25 mouse cellular contexts compared by ENCODE assay signal in genomic region chr1:60882792-60883191, GRCm38 (mm10). TPM values are rescaled to one million over a fixed set of nuclear protein-coding genes. Genes with fewer than 3 reads are reported as not detected.
"Had no signal": no experiment of that assay in that cellular context is flagged by ENCODE, and none has a peak within 500 bp of the region (broad histone marks: within the 10 kb centered on the region; RNA-seq: fewer than 3 reads in every experiment).

No protein-coding gene starts in this region.

- H3K27ac ChIP-seq: kidney, embryonic 15.5 days; limb, embryonic 10.5 days; limb, embryonic 13.5 days; liver, embryonic 12.5 days; liver, embryonic 15.5 days; lung, embryonic 15.5 days; midbrain, embryonic 10.5 days; midbrain, embryonic 13.5 days had no signal

- H3K9ac ChIP-seq: kidney, embryonic 15.5 days; limb, embryonic 13.5 days; liver, embryonic 12.5 days; liver, embryonic 15.5 days; lung, embryonic 15.5 days; midbrain, embryonic 13.5 days had no signal

- H3K27me3 ChIP-seq: kidney, embryonic 15.5 days; limb, embryonic 13.5 days; liver, embryonic 12.5 days; liver, embryonic 15.5 days; lung, embryonic 15.5 days; megakaryocyte, embryonic 14.5 days; midbrain, embryonic 13.5 days had no signal

- DNase-seq: kidney, adult 8-10 months; kidney, postnatal 10 days; kidney, postnatal 36 days; liver; lung, adult 18-20 months; lung, postnatal 10 days; lung, postnatal 36 days; right cerebral cortex, postnatal 14 days; spleen, adult 18-20 months had no signal

- H3K4me3 ChIP-seq: kidney, embryonic 15.5 days; limb, embryonic 10.5 days; limb, embryonic 13.5 days; liver, embryonic 12.5 days; liver, embryonic 15.5 days; lung, embryonic 15.5 days; megakaryocyte, embryonic 14.5 days; midbrain, embryonic 10.5 days; midbrain, embryonic 13.5 days; myocyte had no signal

- H3K4me2 ChIP-seq: kidney, embryonic 15.5 days; limb, embryonic 13.5 days; liver, embryonic 12.5 days; liver, embryonic 15.5 days; lung, embryonic 15.5 days; midbrain, embryonic 13.5 days had no signal

- H3K9me3 ChIP-seq: kidney, embryonic 15.5 days; limb, embryonic 10.5 days; limb, embryonic 13.5 days; liver, embryonic 12.5 days; liver, embryonic 15.5 days; lung, embryonic 15.5 days; megakaryocyte, embryonic 14.5 days; midbrain, embryonic 10.5 days; midbrain, embryonic 13.5 days had no signal

- ATAC-seq: intestine, postnatal 0 days; liver, embryonic 12.5 days; midbrain, embryonic 13.5 days; midbrain, embryonic 16.5 days had no signal

- H3K36me3 ChIP-seq: kidney, embryonic 15.5 days; limb, embryonic 10.5 days; limb, embryonic 13.5 days; liver, embryonic 12.5 days; liver, embryonic 15.5 days; lung, embryonic 15.5 days; midbrain, embryonic 10.5 days; midbrain, embryonic 13.5 days had no signal

- H3K4me1 ChIP-seq: kidney, embryonic 15.5 days; limb, embryonic 13.5 days; liver, embryonic 15.5 days; lung, embryonic 15.5 days; megakaryocyte, embryonic 14.5 days; midbrain, embryonic 10.5 days; midbrain, embryonic 13.5 days had no signal

RNA-seq across cellular contexts. Expression of gene Ctla4, which starts 4.0 kb away (rescaled TPM):
- polyA plus RNA-seq: intestine, postnatal 0 days; kidney, embryonic 15.5 days; limb, embryonic 10.5 days; liver, embryonic 12.5 days; liver, embryonic 15.5 days; midbrain, embryonic 10.5 days; midbrain, embryonic 13.5 days; midbrain, embryonic 16.5 days; myocyte; neural tube, embryonic 11.5 days; neural tube, embryonic 14.5 days; stomach, embryonic 16.5 days; testis, adult 2 months had no signal
